Mouse (Mus musculus) ES-E14 (cell line): ENCODE data around the gene Msmb.

ENCODE experiments used
- CHD2 ChIP-seq: IDR thresholded peaks from 2 replicates; pipeline ENCODE4 v1.6.1; 2014; ENCODE audit warnings: mild to moderate bottlenecking, low read depth, low read length, inconsistent platforms
- ZNF384 ChIP-seq: IDR thresholded peaks from 2 replicates; pipeline ENCODE4 v1.6.1; 2012; ENCODE audit warnings: low read depth, low read length, inconsistent platforms

GRCm38 (mm10) chr14:32180861-32181260 is 39.0 kb downstream of the Msmb start:
- TF ChIP-seq CHD2 (no peak), ZNF384 (no peak)
